Mouse (Mus musculus) forebrain, postnatal 0 days (tissue): Measurements from ENCODE around the gene Ccdc32. TPM values are rescaled to one million over a fixed set of nuclear protein-coding genes. Genes with fewer than 3 reads are reported as not detected.
A peak's percentile ranks its signal among the peaks of the same experiment; 100 is the strongest.

ENCODE experiments used
- ATAC-seq: fragments of 200-750 bp; cut with Nextera tagmentation; 2 replicates; pipeline ENCODE4 v1.8.0; 2017; ENCODE audit warnings: mild to moderate bottlenecking, moderate library complexity
- DNase-seq: peaks from one replicate; pipeline ENCODE4 v3.0.0-alpha.2; 2015
- H3K27ac ChIP-seq: fragments of 300-500 bp; sonication (generic); 2 replicates; pipeline ENCODE4 v1.5.1; 2014; ENCODE audit warnings: low read depth, mild to moderate bottlenecking, antibody characterized with exemption, low read length, moderate library complexity, mixed read lengths
- H3K27me3 ChIP-seq: fragments of 300-500 bp; sonication (generic); 2 replicates; pipeline ENCODE4 v1.6.1; 2014; ENCODE audit warnings: mild to moderate bottlenecking, low read length, mixed read lengths; ENCODE audit not compliant: insufficient read depth
- H3K36me3 ChIP-seq: fragments of 300-500 bp; sonication (generic); 2 replicates; pipeline ENCODE4 v1.6.1; 2014; ENCODE audit warnings: mild to moderate bottlenecking, moderate library complexity; ENCODE audit not compliant: insufficient read depth
- H3K4me1 ChIP-seq: fragments of 300-500 bp; sonication (generic); 2 replicates; pipeline ENCODE4 v1.6.1; 2014; ENCODE audit warnings: antibody characterized with exemption; ENCODE audit not compliant: insufficient read depth
- H3K4me2 ChIP-seq: fragments of 300-500 bp; sonication (generic); 2 replicates; pipeline ENCODE4 v1.6.1; 2014; ENCODE audit warnings: low read depth, mild to moderate bottlenecking, moderate library complexity
- H3K4me3 ChIP-seq: fragments of 300-500 bp; sonication (generic); 2 replicates; pipeline ENCODE4 v1.5.1; 2014; ENCODE audit warnings: low read depth, low read length, mixed read lengths
- H3K9ac ChIP-seq: fragments of 300-500 bp; sonication (generic); 2 replicates; pipeline ENCODE4 v1.6.1; 2014; ENCODE audit warnings: mild to moderate bottlenecking
- H3K9me3 ChIP-seq: fragments of 300-500 bp; sonication (generic); 2 replicates; pipeline ENCODE4 v1.6.1; 2016; ENCODE audit warnings: low read length
- CTCF ChIP-seq: sonication (generic); IDR thresholded peaks from 2 replicates; pipeline ENCODE4 v1.5.1; 2016; ENCODE audit warnings: antibody characterized with exemption, control low read depth, low read depth
- WGBS: fragments of 180-500 bp; shearing (Covaris S2); extraction: QIAGEN DNeasy Blood & Tissue Kit; methylation state at CpG from one replicate; pipeline ENCODE4 v1.1.7; 2014; 5-methylcytosine and 5-hydroxymethylcytosine counted together
- polyA plus RNA-seq: library from polyadenylated mRNA; unstranded; fragments of >200 nt; fragmentation: Nextera tagmentation; extraction: Ambion mirVana; gene quantifications from 2 replicates; pipeline ENCODE4 v1.2.1, GENCODE M21; 2015
- total RNA-seq: library from RNA; depleted of rRNA; stranded (reverse); fragments of >200 nt; gene quantifications from 2 replicates; pipeline ENCODE4 v1.2.3, GENCODE M21; 2014

Gene Ccdc32
- total and polyA plus RNA-seq, 2 experiments from 2014 or later: 51.4 to 56.3 TPM

GRCm38 (mm10) chr2:119040882-119041281 is 11.7 kb upstream of the Ccdc32 start:
- DNase-seq (peak; percentile 67), ATAC-seq (no peak)
- Histone ChIP-seq H3K4me3 (no peak overlapping the region), H3K36me3 (peaks cover 21% of the 10 kb centered on the region), H3K4me1 (no peaks in the 10 kb centered on the region), H3K27ac (no peak overlapping the region), H3K27me3 (no peaks in the 10 kb centered on the region), H3K4me2 (no peak overlapping the region), H3K9ac (no peak overlapping the region), H3K9me3 (no peaks in the 10 kb centered on the region)
- WGBS: 47% methylated on average over 4 of the region's 4 CpGs
- TF ChIP-seq CTCF: peak; percentile 65

DNA sequence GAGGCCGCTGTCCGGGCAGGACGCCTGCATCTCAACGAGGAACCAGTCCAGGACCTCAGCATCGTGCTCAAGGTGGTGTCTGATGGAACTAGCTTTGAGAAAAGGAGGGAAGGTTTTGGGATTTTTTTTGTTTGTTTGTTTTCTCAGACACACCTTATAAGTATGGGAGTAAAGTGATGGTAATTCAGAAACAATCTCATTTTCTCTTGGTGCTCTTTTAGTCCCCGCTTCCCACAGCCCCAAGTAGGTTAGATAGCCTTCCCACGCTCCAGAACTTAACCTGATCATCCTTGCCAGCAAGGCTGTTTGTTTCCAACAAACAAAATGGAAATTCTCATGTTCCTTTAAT is 6.2 kb upstream of the Ccdc32 start:
- Histone ChIP-seq H3K4me1 (0 out of 2 replicates have a peak, but pooled peaks cover 5% of the 10 kb centered on the region), H3K9me3 (no peaks in the 10 kb centered on the region), H3K4me2 (peak overlapping the region; percentile 79), H3K27ac (no peak overlapping the region; the same call in 1 of the 2 replicates), H3K36me3 (peaks cover 21% of the 10 kb centered on the region), H3K9ac (peak overlapping the region; percentile 74), H3K27me3 (no peaks in the 10 kb centered on the region), H3K4me3 (peak overlapping the region; percentile 95)
- ATAC-seq: no peak
- WGBS: 4% methylated on average over 7 of the region's 7 CpGs
- no peak for DNase-seq
- TF ChIP-seq CTCF: no peak

GRCm38 (mm10) chr2:119034656-119035396 is 5.6 kb upstream of the Ccdc32 start, which contains the start of gene Rpusd2:
Gene Rpusd2 (plus strand): TSS chr2:119034790.
- WGBS: under 1% methylated on average over 49 of the region's 49 CpGs
- Histone ChIP-seq H3K27me3 (no peaks in the 10 kb centered on the region), H3K27ac (peak within 1 kb of the TSS; percentile 86), H3K4me2 (peak within 1 kb of the TSS; percentile 79), H3K4me3 (peak within 1 kb of the TSS; percentile 95), H3K9ac (peak within 1 kb of the TSS; percentile 74), H3K9me3 (no peaks in the 10 kb centered on the region), H3K36me3 (peaks cover 21% of the 10 kb centered on the region), H3K4me1 (0 out of 2 replicates have a peak, but pooled peaks cover 5% of the 10 kb centered on the region)
- DNase-seq (peak; percentile 97), ATAC-seq (peak; percentile 99)
- TF ChIP-seq CTCF: peak; percentile 46

GRCm38 (mm10) chr2:119032191-119032590 is 3.0 kb upstream of the Ccdc32 start:
- no peaks in the 10 kb centered on the region for H3K9me3 ChIP-seq
- H3K36me3 ChIP-seq: peaks cover 5% of the 10 kb centered on the region; the same call in 1 of the 2 replicates
- H3K4me2 ChIP-seq: no peak overlapping the region
- no peak for TF ChIP-seq CTCF
- no peak overlapping the region for H3K9ac ChIP-seq
- H3K4me1 ChIP-seq: peaks cover 5% of the 10 kb centered on the region; the same call in 1 of the 2 replicates
- no peak for ATAC-seq
- no peak overlapping the region for H3K4me3 ChIP-seq
- no peak for DNase-seq
- WGBS: 65% methylated on average over 4 of the region's 4 CpGs
- no peaks in the 10 kb centered on the region for H3K27me3 ChIP-seq
- no peak overlapping the region for H3K27ac ChIP-seq

- 91% methylated on average over 4 of the region's 4 CpGs for WGBS
- H3K36me3 ChIP-seq: peaks cover 4% of the 10 kb centered on the region; the same call in 1 of the 2 replicates
- H3K27ac ChIP-seq: no peak overlapping the region
- no peaks in the 10 kb centered on the region for H3K9me3 ChIP-seq
- no peak for ATAC-seq
- DNase-seq: no peak
- no peaks in the 10 kb centered on the region; the same call in 1 of the 2 replicates for H3K4me1 ChIP-seq
- H3K27me3 ChIP-seq: no peaks in the 10 kb centered on the region
- H3K9ac ChIP-seq: no peak overlapping the region
- H3K4me3 ChIP-seq: no peak overlapping the region
- no peak overlapping the region for H3K4me2 ChIP-seq
- TF ChIP-seq CTCF: no peak
Measured at GRCm38 (mm10) chr2:119026951-119027350, 2.2 kb downstream of the Ccdc32 start.

- Histone ChIP-seq H3K9me3 (no peaks in the 10 kb centered on the region), H3K9ac (no peak overlapping the region), H3K4me2 (no peak overlapping the region), H3K36me3 (peaks cover 11% of the 10 kb centered on the region), H3K4me1 (no peaks in the 10 kb centered on the region; the same call in 1 of the 2 replicates), H3K4me3 (no peak overlapping the region), H3K27ac (no peak overlapping the region), H3K27me3 (no peaks in the 10 kb centered on the region)
- WGBS: 81% methylated on average over 4 of the region's 4 CpGs
- no peak for TF ChIP-seq CTCF
- ATAC-seq (no peak), DNase-seq (no peak)
Measured at GRCm38 (mm10) chr2:119025239-119025616, 4.0 kb downstream of the Ccdc32 start.

DNA sequence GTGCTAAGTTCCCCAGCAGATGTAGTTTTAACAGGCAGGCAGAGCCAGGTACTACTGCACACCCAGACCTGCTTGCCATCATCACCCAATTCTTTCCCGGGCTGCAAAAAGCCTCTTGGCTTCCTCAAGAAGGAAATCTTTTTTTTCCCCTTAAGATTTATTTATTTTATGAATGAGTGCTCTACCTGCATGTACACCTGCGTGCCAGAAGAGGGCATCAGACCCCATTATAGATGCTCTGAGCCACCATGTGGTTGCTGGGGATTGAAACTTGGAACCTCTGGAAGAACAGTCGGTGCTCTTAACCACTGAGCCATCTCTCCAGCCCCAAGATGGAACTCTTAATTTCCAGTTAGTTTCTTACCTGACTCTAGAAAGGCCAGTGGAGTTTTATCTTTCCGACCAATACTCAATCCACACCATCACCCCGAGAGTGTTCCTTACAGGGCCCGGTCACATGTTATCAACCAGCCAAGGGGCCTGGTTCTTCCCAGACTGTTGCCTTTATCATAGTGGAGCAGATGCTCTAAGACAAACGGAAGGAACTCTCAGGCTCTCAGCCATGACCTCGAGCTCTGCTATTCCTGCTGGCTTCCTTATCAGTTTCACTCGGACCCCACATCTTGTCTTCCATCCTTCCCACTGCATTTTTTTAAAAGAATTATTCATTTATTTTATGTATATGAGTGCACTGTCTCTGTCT is 4.5 kb downstream of the Ccdc32 start:
- H3K9ac ChIP-seq: no peak overlapping the region
- ATAC-seq (no peak), DNase-seq (no peak)
- H3K36me3 ChIP-seq: peaks cover 11% of the 10 kb centered on the region
- H3K27ac ChIP-seq: no peak overlapping the region
- H3K4me2 ChIP-seq: no peak overlapping the region
- no peaks in the 10 kb centered on the region for H3K27me3 ChIP-seq
- no peak overlapping the region for H3K4me3 ChIP-seq
- TF ChIP-seq CTCF: peak; percentile 53
- 75% methylated on average over 9 of the region's 9 CpGs for WGBS
- no peaks in the 10 kb centered on the region; the same call in 1 of the 2 replicates for H3K4me1 ChIP-seq
- no peaks in the 10 kb centered on the region for H3K9me3 ChIP-seq
